Mouse (Mus musculus) forebrain, embryonic 15.5 days (tissue): ENCODE results near the gene Tmc4. TPM values are rescaled to one million over a fixed set of nuclear protein-coding genes. Genes with fewer than 3 reads are reported as not detected.

Source experiments
- ATAC-seq: fragments of 200-750 bp; cut with Nextera tagmentation; replicated peaks from 2 replicates; pipeline ENCODE4 v1.8.0; 2017; ENCODE audit warnings: mild to moderate bottlenecking, moderate TSS enrichment, moderate library complexity
- H3K27ac ChIP-seq: fragments of 300-500 bp; sonication (generic); replicated peaks from 2 replicates; pipeline ENCODE4 v1.5.1; 2015; ENCODE audit warnings: mild to moderate bottlenecking, inconsistent platforms
- H3K27me3 ChIP-seq: fragments of 300-500 bp; sonication (generic); 2 replicates; pipeline ENCODE4 v1.6.1; 2015; ENCODE audit warnings: inconsistent platforms
- H3K36me3 ChIP-seq: fragments of 300-500 bp; sonication (generic); 2 replicates; pipeline ENCODE4 v1.6.1; 2015; ENCODE audit warnings: mild to moderate bottlenecking, inconsistent platforms
- H3K4me1 ChIP-seq: fragments of 300-500 bp; sonication (generic); 2 replicates; pipeline ENCODE4 v1.6.1; 2015; ENCODE audit warnings: inconsistent platforms
- H3K4me2 ChIP-seq: fragments of 300-500 bp; sonication (generic); replicated peaks from 2 replicates; pipeline ENCODE4 v1.6.1; 2015; ENCODE audit warnings: mild to moderate bottlenecking, inconsistent platforms
- H3K4me3 ChIP-seq: fragments of 300-500 bp; sonication (generic); 2 replicates; pipeline ENCODE4 v1.5.1; 2015; ENCODE audit warnings: mild to moderate bottlenecking, inconsistent platforms
- H3K9ac ChIP-seq: fragments of 300-500 bp; sonication (generic); replicated peaks from 2 replicates; pipeline ENCODE4 v1.6.1; 2015; ENCODE audit warnings: mild to moderate bottlenecking, inconsistent platforms
- H3K9me3 ChIP-seq: fragments of 300-500 bp; sonication (generic); 2 replicates; pipeline ENCODE4 v1.6.1; 2016; ENCODE audit warnings: inconsistent platforms
- WGBS: fragments of 180-500 bp; shearing (Covaris S2); methylation state at CpG from one replicate; pipeline ENCODE4 v1.1.7; 2015; ENCODE audit warnings: mixed read lengths; 5-methylcytosine and 5-hydroxymethylcytosine counted together
- microRNA-seq: library from miRNA; unstranded; fragments of <30 nt; microRNA quantifications from one replicate; pipeline ENCODE4, GENCODE M21; 2016
- polyA plus RNA-seq: library from polyadenylated mRNA; unstranded; fragments of >200 nt; fragmentation: Nextera tagmentation; extraction: Ambion mirVana; gene quantifications from 2 replicates; pipeline ENCODE4 v1.2.1, GENCODE M21; 2015

The Tmc4 gene
- polyA plus RNA-seq, 1 experiment from 2014 or later = 3.1 TPM

DNA sequence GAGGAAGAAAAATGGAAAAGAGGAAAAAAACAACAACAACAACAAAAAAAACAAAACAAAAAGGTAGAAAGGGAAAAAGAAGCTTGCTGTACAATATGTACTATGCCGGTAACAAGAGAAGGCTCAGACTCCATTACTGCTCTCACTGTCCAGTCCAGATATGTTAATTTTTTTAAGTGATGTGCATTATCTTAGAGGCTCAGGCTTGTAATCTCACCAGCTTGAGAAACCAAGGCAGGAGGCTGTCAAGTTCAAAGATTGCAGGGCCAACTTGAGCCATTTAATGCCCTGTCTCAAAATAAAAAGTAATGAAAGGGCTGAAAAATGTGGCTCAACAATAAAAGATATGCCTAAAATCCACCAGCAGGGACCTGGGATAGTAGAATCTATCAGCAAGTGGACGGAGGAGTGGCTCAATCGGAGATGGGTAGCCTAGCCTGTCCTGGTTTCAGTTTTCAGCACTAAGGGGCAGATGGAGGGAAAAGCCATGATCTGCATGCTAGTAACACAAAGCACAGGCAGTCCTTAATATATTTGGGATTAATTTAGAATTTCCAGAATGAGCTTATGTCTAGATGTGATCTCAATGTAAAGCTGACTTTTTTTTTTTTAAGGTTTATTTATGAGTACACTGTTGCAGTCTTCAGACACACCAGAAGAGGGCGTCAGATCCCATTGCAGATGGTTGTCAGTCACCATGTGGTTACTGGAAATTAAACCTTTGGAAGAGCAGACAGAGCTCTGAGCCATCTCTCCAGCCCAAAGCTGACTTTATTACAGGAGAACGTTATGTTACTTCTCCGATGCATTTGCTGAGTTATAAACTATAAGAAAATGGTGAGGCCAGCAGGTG, 60.7 kb downstream of the Tmc4 start:
- ATAC-seq = peak; percentile 42
- no peaks in the 10 kb centered on the region for H3K27me3 ChIP-seq
- H3K36me3 ChIP-seq = peaks cover 13% of the 10 kb centered on the region
- peaks cover 14% of the 10 kb centered on the region for H3K4me1 ChIP-seq
- 40% methylated on average over 6 of the region's 6 CpGs for WGBS
- peak overlapping the region; percentile 62 for H3K4me3 ChIP-seq
- H3K9me3 ChIP-seq = no peaks in the 10 kb centered on the region
- peak overlapping the region; percentile 73 for H3K4me2 ChIP-seq
- peak overlapping the region; percentile 50 for H3K27ac ChIP-seq
- H3K9ac ChIP-seq = no peak overlapping the region

- peaks cover 14% of the 10 kb centered on the region for H3K4me1 ChIP-seq
- H3K4me2 ChIP-seq = peak within 1 kb of the TSS; percentile 73
- H3K27ac ChIP-seq = peak within 1 kb of the TSS; percentile 50
- no peak for ATAC-seq
- H3K27me3 ChIP-seq = no peaks in the 10 kb centered on the region
- H3K9me3 ChIP-seq = no peaks in the 10 kb centered on the region
- H3K9ac ChIP-seq = no peak within 1 kb of the TSS
- peak within 1 kb of the TSS; percentile 62 for H3K4me3 ChIP-seq
- 74% methylated on average over 4 of the region's 4 CpGs for WGBS
- H3K36me3 ChIP-seq = peaks cover 13% of the 10 kb centered on the region
Measured at GRCm38 (mm10) chr7:3616057-3616388, 61.3 kb downstream of the Tmc4 start, which contains the start of gene Oscar. Gene Oscar, minus strand, starts transcription at chr7:3616157.

Small RNAs within 50 kb of the gene (microRNA-seq; reads per million reads assigned to microRNA genes)
- 2.9 reads per million, percentile 6 among the genes with 10 or more reads in this experiment for gene Mir3572

Other genes starting within 250 kb of the Tmc4 start
- gene Tarm1, start 174.9 kb downstream of the Tmc4 start, polyA plus RNA-seq = not detected in 2 replicates
- 0.31 and 0.40 TPM in 2 replicates for gene Oscar, start 61.4 kb downstream of the Tmc4 start, polyA plus RNA-seq
- gene Ndufa3, start 60.2 kb downstream of the Tmc4 start, polyA plus RNA-seq = 378 and 431 TPM in 2 replicates
- 33.8 and 37.4 TPM in 2 replicates for gene Tfpt, start 47.6 kb downstream of the Tmc4 start, polyA plus RNA-seq
- 108 TPM in 2 replicates for gene Prpf31, start 47.6 kb downstream of the Tmc4 start, polyA plus RNA-seq
- 49.5 and 51.7 TPM in 2 replicates for gene Cnot3, start 32.3 kb downstream of the Tmc4 start, polyA plus RNA-seq
- gene Leng1, start 11.7 kb downstream of the Tmc4 start, polyA plus RNA-seq = 15.7 and 16.5 TPM in 2 replicates
- gene Tsen34, start 15.3 kb upstream of the Tmc4 start, polyA plus RNA-seq = 247 and 254 TPM in 2 replicates
- 54.8 and 66.7 TPM in 2 replicates for gene Mboat7, start 16.0 kb upstream of the Tmc4 start, polyA plus RNA-seq
- gene Rps9, start 26.4 kb upstream of the Tmc4 start, polyA plus RNA-seq = 995 and 1,054 TPM in 2 replicates
- 0.27 and 0.33 TPM in 2 replicates for gene Pirb, start 42.8 kb upstream of the Tmc4 start, polyA plus RNA-seq
- gene Gm15448, start 148.1 kb upstream of the Tmc4 start, polyA plus RNA-seq = not detected in 2 replicates
- gene Pira2, start 167.5 kb upstream of the Tmc4 start, polyA plus RNA-seq = not detected in 2 replicates
- gene Gm14548, start 220.6 kb upstream of the Tmc4 start, polyA plus RNA-seq = not detected in 2 replicates
- gene Lilra6, start 237.9 kb upstream of the Tmc4 start, polyA plus RNA-seq = not detected in 2 replicates